Mouse (Mus musculus): ENCODE results near the gene Alg13. TPM values are rescaled to one million over a fixed set of nuclear protein-coding genes. Genes with fewer than 3 reads are reported as not detected.

Gene Alg13
- polyA plus RNA-seq, 1 experiment from 2014 or later, result 10.6 TPM

- no peak overlapping the region for H3K4me3 ChIP-seq (ENCODE audit: low read depth, low read length)
- no peak for DNase-seq (ENCODE audit: low spot score)
- no peak overlapping the region for H3K27ac ChIP-seq (replicated peaks)
- H3K4me2 ChIP-seq (replicated peaks; ENCODE audit: low read depth), result no peak overlapping the region
- H3K4me1 ChIP-seq (replicated peaks; ENCODE audit: control insufficient read depth, insufficient read depth), result no peaks in the 10 kb centered on the region
- H3K27me3 ChIP-seq (ENCODE audit: control insufficient read depth, insufficient read depth, low read length), result no peaks in the 10 kb centered on the region
- WGBS, result 56% methylated on average over 5 of the region's 5 CpGs
- no peaks in the 10 kb centered on the region for H3K9me3 ChIP-seq (ENCODE audit: control insufficient read depth, low read length)
- no peak overlapping the region for H3K9ac ChIP-seq (ENCODE audit: low read length)
- TF ChIP-seq CTCF (IDR thresholded peaks at IDR 0.05; ENCODE audit: low read depth) (no peak), EP300 (optimal IDR thresholded peaks at IDR 0.05) (no peak)
- no peak for ATAC-seq (ENCODE audit: low FRiP score, low TSS enrichment)
- no peaks in the 10 kb centered on the region for H3K36me3 ChIP-seq (ENCODE audit: control insufficient read depth, insufficient read depth, low read length)
Observed at GRCm38 (mm10) chrX:144316004-144316403, 1.6 kb upstream of the Alg13 start.

DNA sequence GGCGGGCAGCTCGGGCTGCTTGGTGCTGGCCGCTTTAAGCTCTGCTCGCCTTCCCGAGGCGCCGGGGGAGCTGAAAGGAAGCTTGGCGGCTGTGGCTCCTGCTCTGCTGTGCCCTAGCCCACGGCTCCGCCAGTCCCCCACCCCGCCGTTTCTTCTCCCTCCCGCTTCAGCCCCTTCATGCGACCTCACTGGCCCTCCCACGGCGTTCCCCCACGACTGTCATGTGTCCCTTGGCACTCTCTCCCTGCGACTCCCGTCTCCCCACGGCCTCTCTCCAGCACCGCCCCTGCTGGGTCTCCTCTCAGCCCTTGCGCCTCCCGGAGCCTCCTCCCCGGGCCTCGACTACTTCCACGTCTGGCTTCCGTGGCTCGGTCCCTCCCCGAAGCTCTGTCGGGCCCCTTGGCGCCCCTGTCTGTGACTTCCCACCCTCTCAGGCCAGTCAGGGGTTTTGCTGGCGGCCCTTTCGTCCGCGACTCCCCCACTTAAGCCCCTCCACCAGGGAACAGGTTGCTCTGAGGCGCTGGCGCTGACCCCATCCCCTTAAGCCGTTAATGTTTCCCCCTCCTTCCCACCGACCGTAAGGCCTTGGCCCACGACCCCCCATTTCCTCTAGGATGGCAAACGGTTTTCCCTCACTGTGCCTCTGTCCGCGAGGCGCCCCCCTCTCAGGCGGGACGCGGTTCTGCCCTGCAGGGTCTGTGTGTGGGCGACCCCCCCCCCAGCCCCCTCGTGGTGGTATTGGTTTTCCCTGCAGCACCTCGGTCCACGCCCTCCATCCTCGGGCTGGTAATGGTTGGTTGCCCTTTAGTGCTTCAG is 768 bp downstream of the Alg13 start:
- Histone ChIP-seq H3K9ac (ENCODE audit: low read length) (peak overlapping the region; percentile 68), H3K27me3 (ENCODE audit: control insufficient read depth, insufficient read depth, low read length) (no peaks in the 10 kb centered on the region), H3K4me1 (replicated peaks; ENCODE audit: control insufficient read depth, insufficient read depth) (no peaks in the 10 kb centered on the region), H3K4me2 (replicated peaks; ENCODE audit: low read depth) (peak overlapping the region; percentile 76), H3K27ac (replicated peaks) (peak overlapping the region; percentile 63; the same call in 1 of the 2 replicates), H3K36me3 (ENCODE audit: control insufficient read depth, insufficient read depth, low read length) (no peaks in the 10 kb centered on the region), H3K9me3 (ENCODE audit: control insufficient read depth, low read length) (no peaks in the 10 kb centered on the region), H3K4me3 (ENCODE audit: low read depth, low read length) (peak overlapping the region; percentile 61)
- no peak for TF ChIP-seq CTCF (IDR thresholded peaks at IDR 0.05; ENCODE audit: low read depth)
- 17% methylated on average over 37 of the region's 53 CpGs for WGBS
- peak; percentile 76 for ATAC-seq (ENCODE audit: low FRiP score, low TSS enrichment)
- peak; percentile 17 for DNase-seq (ENCODE audit: low spot score)

- Histone ChIP-seq H3K27ac (replicated peaks) (no peak overlapping the region), H3K4me2 (replicated peaks; ENCODE audit: low read depth) (peak overlapping the region; percentile 27; the same call in 1 of the 2 replicates), H3K9ac (ENCODE audit: low read length) (no peak overlapping the region), H3K27me3 (ENCODE audit: control insufficient read depth, insufficient read depth, low read length) (no peaks in the 10 kb centered on the region), H3K9me3 (ENCODE audit: control insufficient read depth, low read length) (no peaks in the 10 kb centered on the region), H3K4me3 (ENCODE audit: low read depth, low read length) (no peak overlapping the region), H3K36me3 (ENCODE audit: control insufficient read depth, insufficient read depth, low read length) (no peaks in the 10 kb centered on the region), H3K4me1 (replicated peaks; ENCODE audit: control insufficient read depth, insufficient read depth) (no peaks in the 10 kb centered on the region)
- TF ChIP-seq EP300 (optimal IDR thresholded peaks at IDR 0.05) (no peak), CTCF (IDR thresholded peaks at IDR 0.05; ENCODE audit: low read depth) (no peak)
- 29% methylated on average over 6 of the region's 9 CpGs for WGBS
- no peak for DNase-seq (ENCODE audit: low spot score)
- no peak for ATAC-seq (ENCODE audit: low FRiP score, low TSS enrichment)
Observed at GRCm38 (mm10) chrX:144319366-144319765, 1.8 kb downstream of the Alg13 start.

- Histone ChIP-seq H3K4me2 (replicated peaks; ENCODE audit: low read depth) (no peak overlapping the region), H3K27me3 (ENCODE audit: control insufficient read depth, insufficient read depth, low read length) (no peaks in the 10 kb centered on the region), H3K4me3 (ENCODE audit: low read depth, low read length) (no peak overlapping the region), H3K36me3 (ENCODE audit: control insufficient read depth, insufficient read depth, low read length) (no peaks in the 10 kb centered on the region), H3K9me3 (ENCODE audit: control insufficient read depth, low read length) (no peaks in the 10 kb centered on the region), H3K9ac (ENCODE audit: low read length) (no peak overlapping the region), H3K27ac (replicated peaks) (no peak overlapping the region), H3K4me1 (replicated peaks; ENCODE audit: control insufficient read depth, insufficient read depth) (no peaks in the 10 kb centered on the region)
- DNase-seq (ENCODE audit: low spot score), result no peak
- ATAC-seq (ENCODE audit: low FRiP score, low TSS enrichment), result no peak
- TF ChIP-seq CTCF (IDR thresholded peaks at IDR 0.05; ENCODE audit: low read depth) (no peak), EP300 (optimal IDR thresholded peaks at IDR 0.05) (no peak)
Observed at GRCm38 (mm10) chrX:144325375-144325774, 7.8 kb downstream of the Alg13 start.

DNA sequence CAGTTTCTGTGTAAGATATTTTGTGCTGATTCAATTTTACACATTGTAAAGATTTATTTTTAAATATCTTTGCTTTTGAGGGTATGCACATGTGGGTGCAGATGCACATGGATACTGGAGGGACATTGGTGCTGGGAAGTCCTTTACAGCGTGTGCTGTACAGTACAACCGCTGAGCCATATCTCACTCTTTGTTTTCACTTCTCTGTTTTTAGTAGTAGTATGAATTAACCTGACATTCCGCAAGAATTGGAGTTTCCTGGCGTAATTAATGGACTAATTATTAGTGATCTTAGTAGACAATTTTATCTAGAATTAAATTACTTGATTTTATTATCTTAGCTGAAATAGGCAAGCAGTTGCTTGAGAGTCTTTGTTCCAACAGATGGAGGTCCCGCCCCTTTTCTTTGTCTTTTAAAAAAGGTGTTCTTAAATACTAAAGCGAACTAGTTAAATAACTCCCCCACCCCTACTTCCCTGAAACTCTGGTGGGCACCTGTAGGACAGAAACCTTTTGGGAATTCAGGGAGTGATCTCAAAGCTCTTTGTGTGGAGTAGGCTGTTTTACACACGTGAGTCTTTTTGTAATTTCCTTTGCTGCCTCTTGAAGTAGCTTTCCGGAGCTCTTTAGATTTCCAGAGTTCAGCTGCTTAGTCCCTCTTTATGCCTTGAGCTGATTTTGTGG is 17.9 kb downstream of the Alg13 start:
- Histone ChIP-seq H3K4me3 (ENCODE audit: low read depth, low read length) (no peak overlapping the region), H3K9ac (ENCODE audit: low read length) (no peak overlapping the region), H3K4me2 (replicated peaks; ENCODE audit: low read depth) (no peak overlapping the region), H3K9me3 (ENCODE audit: control insufficient read depth, low read length) (no peaks in the 10 kb centered on the region), H3K27ac (replicated peaks) (no peak overlapping the region), H3K27me3 (ENCODE audit: control insufficient read depth, insufficient read depth, low read length) (no peaks in the 10 kb centered on the region), H3K4me1 (replicated peaks; ENCODE audit: control insufficient read depth, insufficient read depth) (no peaks in the 10 kb centered on the region), H3K36me3 (ENCODE audit: control insufficient read depth, insufficient read depth, low read length) (no peaks in the 10 kb centered on the region)
- TF ChIP-seq EP300 (optimal IDR thresholded peaks at IDR 0.05), result no peak
- TF ChIP-seq CTCF (IDR thresholded peaks at IDR 0.05; ENCODE audit: low read depth), result no peak
- WGBS, result 60% methylated on average over 8 of the region's 8 CpGs
- DNase-seq (ENCODE audit: low spot score) (no peak), ATAC-seq (ENCODE audit: low FRiP score, low TSS enrichment) (no peak)

DNA sequence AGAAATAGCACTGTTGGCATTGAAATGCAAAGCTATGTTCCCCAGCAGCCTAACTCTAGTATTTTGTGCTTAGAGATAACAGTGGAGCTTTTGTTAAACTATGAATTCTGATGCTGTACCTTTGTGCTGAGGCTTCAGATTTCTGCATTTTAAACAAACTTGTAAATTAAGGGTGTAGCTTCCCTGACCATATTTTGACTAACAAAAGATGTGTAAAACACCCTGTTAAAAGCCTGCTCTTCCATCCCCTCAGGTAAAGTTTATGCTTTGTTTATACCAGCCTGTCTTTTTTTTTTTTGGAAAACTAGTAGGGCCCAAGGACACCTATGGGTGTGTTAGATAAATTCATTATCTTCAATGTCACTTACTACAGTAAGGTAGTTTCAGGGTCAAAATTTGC is 20.3 kb downstream of the Alg13 start:
- H3K4me2 ChIP-seq (replicated peaks; ENCODE audit: low read depth), result no peak overlapping the region
- no peak overlapping the region for H3K4me3 ChIP-seq (ENCODE audit: low read depth, low read length)
- TF ChIP-seq EP300 (optimal IDR thresholded peaks at IDR 0.05) (no peak), CTCF (IDR thresholded peaks at IDR 0.05; ENCODE audit: low read depth) (no peak)
- H3K27me3 ChIP-seq (ENCODE audit: control insufficient read depth, insufficient read depth, low read length), result no peaks in the 10 kb centered on the region
- H3K36me3 ChIP-seq (ENCODE audit: control insufficient read depth, insufficient read depth, low read length), result no peaks in the 10 kb centered on the region
- H3K27ac ChIP-seq (replicated peaks), result no peak overlapping the region
- H3K9ac ChIP-seq (ENCODE audit: low read length), result no peak overlapping the region
- no peaks in the 10 kb centered on the region for H3K9me3 ChIP-seq (ENCODE audit: control insufficient read depth, low read length)
- ATAC-seq (ENCODE audit: low FRiP score, low TSS enrichment) (no peak), DNase-seq (ENCODE audit: low spot score) (no peak)
- H3K4me1 ChIP-seq (replicated peaks; ENCODE audit: control insufficient read depth, insufficient read depth), result no peaks in the 10 kb centered on the region

Data from stomach, postnatal 0 days (tissue).